Mouse (Mus musculus) midbrain, embryonic 11.5 days (tissue): Measurements from ENCODE around the gene Ppp1r11. TPM values are rescaled to one million over a fixed set of nuclear protein-coding genes. Genes with fewer than 3 reads are reported as not detected.

Source experiments
- ATAC-seq: fragments of 200-750 bp; cut with Nextera tagmentation; 2 replicates; pipeline ENCODE4 v1.8.0; 2017; ENCODE audit warnings: moderate TSS enrichment, moderate library complexity; ENCODE audit not compliant: low FRiP score
- DNase-seq: peaks from one replicate; pipeline ENCODE4 v3.0.0; 2015; ENCODE audit warnings: low spot score; ENCODE audit errors: missing footprints
- H3K27ac ChIP-seq: fragments of 300-500 bp; sonication (generic); 2 replicates; pipeline ENCODE4 v1.5.1; 2014; ENCODE audit warnings: low read depth, low read length
- H3K27me3 ChIP-seq: fragments of 300-500 bp; sonication (generic); 2 replicates; pipeline ENCODE4 v1.6.1; 2014; ENCODE audit warnings: mild to moderate bottlenecking, low read length, moderate library complexity, mixed read lengths; ENCODE audit not compliant: control insufficient read depth, insufficient read depth
- H3K36me3 ChIP-seq: fragments of 300-500 bp; sonication (generic); 2 replicates; pipeline ENCODE4 v1.6.1; 2014; ENCODE audit warnings: mild to moderate bottlenecking, low read length, moderate library complexity, mixed read lengths; ENCODE audit not compliant: control insufficient read depth, insufficient read depth
- H3K4me1 ChIP-seq: fragments of 300-500 bp; sonication (generic); 2 replicates; pipeline ENCODE4 v1.6.1; 2014; ENCODE audit warnings: low read length; ENCODE audit not compliant: control insufficient read depth, insufficient read depth
- H3K4me2 ChIP-seq: fragments of 300-500 bp; sonication (generic); 2 replicates; pipeline ENCODE4 v1.6.1; 2014; ENCODE audit warnings: mild to moderate bottlenecking, moderate library complexity
- H3K4me3 ChIP-seq: fragments of 300-500 bp; sonication (generic); 2 replicates; pipeline ENCODE4 v1.5.1; 2014; ENCODE audit warnings: low read depth, low read length
- H3K9ac ChIP-seq: fragments of 300-500 bp; sonication (generic); 2 replicates; pipeline ENCODE4 v1.6.1; 2014; ENCODE audit warnings: low read length
- H3K9me3 ChIP-seq: fragments of 300-500 bp; sonication (generic); 2 replicates; pipeline ENCODE4 v1.6.1; 2016; ENCODE audit warnings: low read length; ENCODE audit not compliant: control insufficient read depth
- WGBS: fragments of 180-500 bp; shearing (Covaris S2); extraction: QIAGEN DNeasy Blood & Tissue Kit; methylation state at CpG from one replicate; pipeline ENCODE4 v1.1.7; 2014; 5-methylcytosine and 5-hydroxymethylcytosine counted together
- polyA plus RNA-seq: library from polyadenylated mRNA; unstranded; fragments of >200 nt; fragmentation: Nextera tagmentation; extraction: Ambion mirVana; gene quantifications from 2 replicates; pipeline ENCODE4 v1.2.1, GENCODE M21; 2014

Ppp1r11 gene
- 152 and 157 TPM in 2 replicates for polyA plus RNA-seq

DNA sequence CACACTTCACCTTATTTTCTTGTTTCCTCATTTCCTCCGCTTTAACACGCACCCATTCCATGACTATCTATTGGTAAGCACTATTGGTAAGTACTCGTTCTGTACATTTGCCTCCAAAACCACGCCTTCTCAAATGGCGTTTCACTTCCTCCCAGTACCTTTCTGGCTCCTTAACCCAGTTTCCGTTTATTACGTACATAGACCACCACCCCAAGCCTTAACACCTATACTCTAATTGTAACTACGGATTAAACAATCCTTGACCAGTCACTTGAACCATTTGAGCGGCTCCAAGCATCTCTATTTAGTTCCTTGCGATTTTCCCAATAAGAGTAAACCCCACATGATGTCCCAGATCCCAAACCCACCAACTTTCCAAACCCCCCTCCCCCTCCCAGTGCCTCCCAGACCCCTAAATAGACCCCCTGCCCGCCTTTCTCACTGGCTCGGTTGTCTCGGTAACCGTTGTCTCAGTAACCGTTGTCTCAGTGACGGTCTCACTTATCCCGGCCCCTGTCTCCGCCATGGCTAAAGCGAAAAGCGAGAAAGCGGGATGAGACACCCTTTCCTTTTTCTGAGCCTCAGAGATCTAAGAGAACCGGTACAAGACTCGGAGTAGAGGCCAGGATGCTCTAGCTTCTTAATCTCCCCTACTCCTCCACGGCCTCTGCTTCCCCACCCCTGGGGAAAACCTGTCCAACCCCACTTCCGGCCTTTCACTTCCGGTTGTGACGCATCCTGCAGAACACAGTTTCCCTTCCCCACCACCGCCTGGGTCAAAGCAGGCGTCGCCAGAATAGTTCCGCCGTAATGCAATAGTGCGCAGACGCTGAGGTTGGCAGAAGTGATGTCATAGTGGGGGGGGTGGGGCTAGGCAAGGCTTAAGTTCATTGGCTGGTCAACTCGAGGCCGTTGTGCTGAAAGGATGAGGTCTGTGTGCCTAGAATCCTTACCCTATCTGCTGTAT lies at the start of gene Ppp1r11:
Gene Ppp1r11, minus strand, starts transcription at position 761 of the 967 bp plus-strand sequence.
- Histone ChIP-seq H3K9me3 (no peaks in the 10 kb centered on the region), H3K36me3 (peaks cover 7% of the 10 kb centered on the region; the same call in 1 of the 2 replicates), H3K27me3 (peaks cover 4% of the 10 kb centered on the region; the same call in 1 of the 2 replicates), H3K4me3 (peak within 1 kb of the TSS; percentile 60), H3K27ac (peak within 1 kb of the TSS; percentile 77), H3K4me1 (peaks cover 14% of the 10 kb centered on the region), H3K4me2 (peak within 1 kb of the TSS; percentile 56), H3K9ac (peak within 1 kb of the TSS; percentile 74)
- 2% methylated on average over 36 of the region's 36 CpGs for WGBS
- ATAC-seq (peak; percentile 96), DNase-seq (peak; percentile 99)

- 95% methylated on average over 7 of the region's 7 CpGs for WGBS
- DNase-seq (no peak), ATAC-seq (no peak)
- H3K27ac ChIP-seq = no peak within 1 kb of the TSS
- H3K9ac ChIP-seq = no peak within 1 kb of the TSS
- H3K9me3 ChIP-seq = no peaks in the 10 kb centered on the region
- H3K4me1 ChIP-seq = peaks cover 3% of the 10 kb centered on the region; the same call in 1 of the 2 replicates
- no peaks in the 10 kb centered on the region for H3K27me3 ChIP-seq
- peak within 1 kb of the TSS; percentile 78 for H3K4me2 ChIP-seq
- H3K36me3 ChIP-seq = no peaks in the 10 kb centered on the region
- no peak within 1 kb of the TSS for H3K4me3 ChIP-seq
Measured at GRCm38 (mm10) chr17:37000863-37001262, 49.3 kb upstream of the Ppp1r11 start, which contains the start of gene Zfp57. Zfp57 (plus strand) TSS chr17:37001163.

DNA sequence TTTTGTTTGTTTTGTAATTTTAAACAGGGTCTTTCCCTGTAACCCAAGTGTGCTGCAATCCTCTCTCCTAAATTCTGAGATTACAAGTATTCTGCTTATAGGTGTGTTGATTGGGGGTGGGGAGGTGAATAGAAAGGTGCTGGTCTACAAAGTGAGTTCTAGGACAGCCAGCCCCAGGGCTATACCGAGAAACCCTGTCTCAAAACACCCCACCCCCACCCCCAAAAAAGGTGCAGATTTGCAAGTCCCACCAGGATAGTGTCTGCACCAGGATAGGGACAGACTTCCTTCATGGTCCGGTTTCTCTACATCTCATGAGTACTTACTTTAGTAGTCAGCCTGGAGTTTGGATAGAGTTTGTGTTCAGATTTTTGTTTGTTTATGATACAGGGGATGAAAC lies 46.9 kb upstream of the Ppp1r11 start:
- WGBS = 76% methylated on average over 2 of the region's 2 CpGs

GRCm38 (mm10) chr17:36997033-36997735 lies 45.6 kb upstream of the Ppp1r11 start:
- peak; percentile 73; the same call in 1 of the 2 replicates for ATAC-seq
- Histone ChIP-seq H3K9me3 (no peaks in the 10 kb centered on the region), H3K36me3 (no peaks in the 10 kb centered on the region), H3K4me3 (no peak overlapping the region), H3K27me3 (no peaks in the 10 kb centered on the region), H3K4me2 (no peak overlapping the region), H3K9ac (no peak overlapping the region), H3K4me1 (no peaks in the 10 kb centered on the region), H3K27ac (no peak overlapping the region)
- DNase-seq = peak; percentile 99
- 31% methylated on average over 7 of the region's 7 CpGs for WGBS

More for the DNA sequence above, 46.9 kb upstream of the Ppp1r11 start:
- Histone ChIP-seq H3K4me3 (no peak overlapping the region), H3K9ac (no peak overlapping the region), H3K4me2 (no peak overlapping the region), H3K4me1 (no peaks in the 10 kb centered on the region), H3K36me3 (no peaks in the 10 kb centered on the region), H3K27me3 (no peaks in the 10 kb centered on the region), H3K27ac (no peak overlapping the region), H3K9me3 (no peaks in the 10 kb centered on the region)
- ATAC-seq (no peak), DNase-seq (peak; percentile 45)

- ATAC-seq (no peak), DNase-seq (no peak)
- no peak overlapping the region for H3K9ac ChIP-seq
- no peak overlapping the region for H3K4me3 ChIP-seq
- H3K27ac ChIP-seq = no peak overlapping the region
- H3K9me3 ChIP-seq = no peaks in the 10 kb centered on the region
- H3K4me2 ChIP-seq = no peak overlapping the region
- no peaks in the 10 kb centered on the region for H3K4me1 ChIP-seq
- no peaks in the 10 kb centered on the region for H3K27me3 ChIP-seq
- H3K36me3 ChIP-seq = no peaks in the 10 kb centered on the region
- 49% methylated on average over 3 of the region's 3 CpGs for WGBS
Measured at GRCm38 (mm10) chr17:36995448-36995847, 43.9 kb upstream of the Ppp1r11 start.

- Histone ChIP-seq H3K4me2 (no peak overlapping the region), H3K36me3 (no peaks in the 10 kb centered on the region), H3K9ac (no peak overlapping the region), H3K4me3 (no peak overlapping the region), H3K27me3 (peaks cover 2% of the 10 kb centered on the region), H3K27ac (no peak overlapping the region), H3K4me1 (no peaks in the 10 kb centered on the region), H3K9me3 (no peaks in the 10 kb centered on the region)
- WGBS = 85% methylated on average over 2 of the region's 2 CpGs
- peak; percentile 37 for DNase-seq
- no peak for ATAC-seq
Measured at GRCm38 (mm10) chr17:36994528-36994927, 43.0 kb upstream of the Ppp1r11 start.

DNA sequence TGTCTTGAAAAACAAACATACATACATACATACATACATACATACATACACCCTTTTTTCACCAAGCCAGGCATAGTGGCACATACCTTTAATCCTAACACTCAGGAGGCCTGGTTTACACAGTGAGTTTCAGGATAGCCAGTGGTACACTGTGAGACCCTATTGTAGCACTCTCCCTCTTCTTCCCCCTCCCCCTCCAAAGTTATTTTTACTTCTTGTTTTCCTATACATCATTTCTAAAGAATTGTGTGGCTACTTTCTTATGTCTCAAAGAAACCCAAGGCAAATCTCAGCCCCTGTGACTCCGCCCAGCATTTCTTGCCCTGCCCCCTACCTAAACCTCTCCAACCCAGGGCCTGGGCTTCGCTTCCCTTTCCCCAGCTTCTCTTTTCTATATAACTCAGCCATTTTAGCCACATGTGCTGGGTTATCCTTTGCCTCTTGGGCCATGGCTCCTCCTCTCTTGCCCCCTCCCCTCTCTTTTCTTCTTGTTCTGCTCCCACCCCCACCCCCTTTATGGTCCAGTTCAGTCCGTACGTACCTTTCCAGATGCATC lies 42.3 kb upstream of the Ppp1r11 start:
- Histone ChIP-seq H3K36me3 (no peaks in the 10 kb centered on the region), H3K9me3 (no peaks in the 10 kb centered on the region), H3K4me2 (no peak overlapping the region), H3K4me1 (no peaks in the 10 kb centered on the region), H3K27ac (no peak overlapping the region), H3K9ac (no peak overlapping the region), H3K27me3 (peaks cover 8% of the 10 kb centered on the region), H3K4me3 (no peak overlapping the region)
- ATAC-seq = no peak
- WGBS = 83% methylated on average over 4 of the region's 4 CpGs
- DNase-seq = no peak

GRCm38 (mm10) chr17:36992336-36993104 lies 41.0 kb upstream of the Ppp1r11 start:
- no peak overlapping the region for H3K9ac ChIP-seq
- H3K27me3 ChIP-seq = peaks cover 22% of the 10 kb centered on the region
- H3K4me1 ChIP-seq = no peaks in the 10 kb centered on the region
- ATAC-seq (no peak), DNase-seq (peak; percentile 33)
- H3K36me3 ChIP-seq = no peaks in the 10 kb centered on the region
- no peak overlapping the region for H3K4me2 ChIP-seq
- no peak overlapping the region for H3K27ac ChIP-seq
- H3K4me3 ChIP-seq = no peak overlapping the region
- WGBS = 80% methylated on average over 3 of the region's 3 CpGs
- no peaks in the 10 kb centered on the region for H3K9me3 ChIP-seq
